ENCODE assay signal across 38 mouse cellular contexts in genomic region chr4:88935901-88936300, GRCm38 (mm10). TPM values are rescaled to one million over a fixed set of nuclear protein-coding genes. Genes with fewer than 3 reads are reported as not detected.
DNase-seq lines count a peak whose midpoint lies in the region; ATAC-seq and TF ChIP-seq lines count a peak whose summit lies in the region.
"Had no signal": no experiment of that assay in that cellular context is flagged by ENCODE, and none has a peak within 500 bp of the region (broad histone marks: within the 10 kb centered on the region; RNA-seq: fewer than 3 reads in every experiment).

No protein-coding gene starts in this region.

- peak overlapping the region; percentile 21 for H3ac ChIP-seq in myocyte (ENCODE audit: control insufficient read depth, insufficient read length)

- TF ChIP-seq POLR2A in embryonic fibroblast, embryonic 13.5 days (IDR thresholded peaks at IDR 0.05; ENCODE audit: low read depth, low read length), result no peak
- TF ChIP-seq POLR2A in myocyte (IDR thresholded peaks at IDR 0.05; ENCODE audit: insufficient read length, low read depth), result no peak

- no peak for TF ChIP-seq CTCF in embryonic fibroblast, embryonic 13.5 days (IDR thresholded peaks at IDR 0.05; ENCODE audit: borderline replicate concordance, insufficient read depth, low read length)

- peaks cover 8% of the 10 kb centered on the region for H3K36me3 ChIP-seq in megakaryocyte, embryonic 14.5 days (replicated peaks; ENCODE audit: low read length)
- H3K36me3 ChIP-seq in myocyte (ENCODE audit: control insufficient read depth, insufficient read depth), result no peaks in the 10 kb centered on the region
- H3K36me3 ChIP-seq: embryonic facial prominence, embryonic 15.5 days; G1E; hindbrain, embryonic 10.5 days; hindbrain, embryonic 15.5 days; midbrain, embryonic 12.5 days had no signal

- intact Hi-C loops in gastrocnemius, postnatal 14 days (cut with DNase I; ENCODE audit: low total_unique reads), result no loop called here

- peak overlapping the region; percentile 79 for H3K4me3 ChIP-seq in megakaryocyte, embryonic 14.5 days (replicated peaks)
- peak overlapping the region; percentile 68 for H3K4me3 ChIP-seq in embryonic fibroblast, embryonic 13.5 days (ENCODE audit: insufficient read depth, low read length)
- peak overlapping the region; percentile 58 for H3K4me3 ChIP-seq in myocyte
- H3K4me3 ChIP-seq: forebrain, embryonic 13.5 days; hindbrain, embryonic 10.5 days; hindbrain, embryonic 15.5 days; midbrain, embryonic 12.5 days had no signal

- ATAC-seq in megakaryocyte, adult 5-6 weeks (ENCODE audit: poor library complexity, severe bottlenecking), result no peak
- ATAC-seq in megakaryocyte progenitor cell, adult 5-6 weeks (replicated peaks; ENCODE audit: poor library complexity), result no peak
- ATAC-seq: forebrain, embryonic 13.5 days; Patski had no signal

- no peaks in the 10 kb centered on the region for H3K9me3 ChIP-seq in megakaryocyte, embryonic 14.5 days
- H3K9me3 ChIP-seq: embryonic facial prominence, embryonic 15.5 days; forebrain, embryonic 13.5 days; hindbrain, embryonic 10.5 days; hindbrain, embryonic 15.5 days; midbrain, embryonic 12.5 days had no signal

- H3K4me2 ChIP-seq in myocyte (ENCODE audit: low read depth), result peak overlapping the region; percentile 96
- H3K4me2 ChIP-seq: forebrain, embryonic 13.5 days; hindbrain, embryonic 15.5 days; midbrain, embryonic 12.5 days had no signal

- H3K4me1 ChIP-seq in megakaryocyte, embryonic 14.5 days, result peaks cover 24% of the 10 kb centered on the region
- peaks cover 8% of the 10 kb centered on the region for H3K4me1 ChIP-seq in embryonic fibroblast, embryonic 13.5 days (ENCODE audit: control insufficient read depth, insufficient read depth, low read length)

- H3K27me3 ChIP-seq in megakaryocyte, embryonic 14.5 days (replicated peaks), result no peaks in the 10 kb centered on the region
- H3K27me3 ChIP-seq in myocyte (ENCODE audit: control insufficient read depth, insufficient read depth, insufficient read length), result no peaks in the 10 kb centered on the region
- H3K27me3 ChIP-seq: Patski had no signal

- no peak for DNase-seq in adrenal gland, adult 18-20 months (ENCODE audit: low spot score in 2 of 2)
- DNase-seq in gastrocnemius, postnatal 14 days, result no peak
- DNase-seq: adrenal gland, postnatal 25 days; B cell, adult 2 months; cerebellum, adult 11-12 months; cerebellum, adult 9-11 months; embryo, embryonic 11 days; gastrocnemius, postnatal 10 days; heart, postnatal 14 days; kidney, adult 9 months; kidney, postnatal 10 days; left cerebral cortex, postnatal 4 days; lung, adult 2 months; lung, postnatal 10 days; right cerebral cortex, postnatal 14 days; spleen, adult 18-20 months; thymus, adult 2 months had no signal

- peaks cover 97% of the 10 kb centered on the region for H3K79me2 ChIP-seq in myocyte (ENCODE audit: control insufficient read depth, insufficient read depth)

- peak overlapping the region; percentile 70 for H3K27ac ChIP-seq in embryonic fibroblast, embryonic 13.5 days (ENCODE audit: insufficient read depth, low read length)
- H3K27ac ChIP-seq: embryonic facial prominence, embryonic 15.5 days; forebrain, embryonic 13.5 days; hindbrain, embryonic 10.5 days; hindbrain, embryonic 15.5 days; liver, embryonic 14.5 days; midbrain, embryonic 12.5 days had no signal

TF ChIP-seq in myocyte, 11 proteins besides CTCF, POLR2A, EP300 and RAD21:
- TF ChIP-seq TCF3 (IDR thresholded peaks at IDR 0.05; ENCODE audit: insufficient read length, low read depth), result no peak
- TF ChIP-seq E2F4 (IDR thresholded peaks at IDR 0.05; ENCODE audit: insufficient read depth), result no peak
- no peak for TF ChIP-seq CEBPB (IDR thresholded peaks at IDR 0.05; ENCODE audit: insufficient read depth, poor library complexity, severe bottlenecking)
- no peak for TF ChIP-seq SRF (IDR thresholded peaks at IDR 0.05; ENCODE audit: control insufficient read depth, insufficient read length, low read depth)
- no peak for TF ChIP-seq USF1 (IDR thresholded peaks at IDR 0.05; ENCODE audit: low read depth)
- TF ChIP-seq MAX (IDR thresholded peaks at IDR 0.05; ENCODE audit: low read depth), result no peak
- TF ChIP-seq MYOD1 (IDR thresholded peaks at IDR 0.05; ENCODE audit: control insufficient read depth in 1 of 3, insufficient read length in 2 of 3, low read depth in 2 of 3), result no peak
- no peak for TF ChIP-seq MYOG (IDR thresholded peaks at IDR 0.05; ENCODE audit: control insufficient read depth in 1 of 3, insufficient read depth in 1 of 3, insufficient read length in 2 of 3, low read depth in 2 of 3)
- no peak for TF ChIP-seq REST (IDR thresholded peaks at IDR 0.05; ENCODE audit: insufficient read depth, insufficient read length)

RNA-seq across cellular contexts. Expression of gene Ifne, which starts 55.9 kb away (rescaled TPM):
- not detected in 2 replicates for polyA plus RNA-seq in megakaryocyte, embryonic 14.5 days (2012; ENCODE audit: insufficient read depth, low replicate concordance)
- total RNA-seq in megakaryocyte, adult 5-6 weeks (2015), result not detected in 2 replicates
- not detected in 2 replicates for total RNA-seq in megakaryocyte, adult 5-6 weeks (2017)
- not detected in 2 replicates for polyA plus RNA-seq in embryonic fibroblast, embryonic 13.5 days (2011; ENCODE audit: insufficient read length, low read depth, missing spikeins)
- not detected for polyA plus RNA-seq in myocyte (2012; fragmentation: generic; extraction: Trizol)
- total RNA-seq in adrenal gland, adult 18-20 months (2021), result not detected
- total RNA-seq in megakaryocyte progenitor cell, adult 5-6 weeks (2015), result not detected in 2 replicates
- total RNA-seq in megakaryocyte progenitor cell, adult 5-6 weeks (2017), result not detected in 2 replicates
- not detected for total RNA-seq in gastrocnemius, postnatal 14 days (2021)
- total RNA-seq: adrenal gland, postnatal 25 days; G1E; gastrocnemius, postnatal 10 days; granulocyte monocyte progenitor cell, adult 5-6 weeks; heart, postnatal 14 days; layer of hippocampus, postnatal 14 days; left cerebral cortex, adult 8-10 months; left cerebral cortex, postnatal 4 days; midbrain, postnatal 0 days had no signal
- polyA plus RNA-seq: embryonic facial prominence, embryonic 15.5 days; forebrain, embryonic 13.5 days; G1E; heart, embryonic 14.5 days; hindbrain, embryonic 10.5 days; hindbrain, embryonic 15.5 days; intestine, embryonic 14.5 days; limb, embryonic 14.5 days; liver, embryonic 14.5 days; lung, adult 2 months; midbrain, embryonic 12.5 days; midbrain, postnatal 0 days; neural tube, embryonic 14.5 days; thymus, adult 2 months had no signal
